Mouse (Mus musculus) neutrophil, adult 5-6 weeks (primary cell): ENCODE results near the gene Ccdc30. TPM values are rescaled to one million over a fixed set of nuclear protein-coding genes. Genes with fewer than 3 reads are reported as not detected.

Experiments
- ATAC-seq: fragments of 151-379, 151-347 bp; 2 replicates; pipeline ENCODE4 v1.8.0; 2017; ENCODE audit warnings: mild to moderate bottlenecking, moderate TSS enrichment; ENCODE audit not compliant: insufficient number of reproducible peaks, poor library complexity, low FRiP score, severe bottlenecking; ENCODE audit errors: extremely low read depth
- total RNA-seq: library from RNA; stranded (forward); fragments of 200-1000 nt; gene quantifications from 2 replicates; pipeline ENCODE4 v1.2.3, GENCODE M21; 2017

Ccdc30 gene
- total RNA-seq, 1 experiment from 2014 or later, result 0.93 TPM

GRCm38 (mm10) chr4:119274627-119275026 is 140.7 kb downstream of the Ccdc30 start:
- no peak for ATAC-seq

Other genes with a start within 250 kb of the Ccdc30 start
- gene Zfp691, start 241.3 kb downstream of the Ccdc30 start, total RNA-seq, result 6.9 and 10.3 TPM in 2 replicates
- 0.12 and 0.49 TPM in 2 replicates for gene Ermap, start 225.5 kb downstream of the Ccdc30 start, total RNA-seq
- gene Svbp, start 220.2 kb downstream of the Ccdc30 start, total RNA-seq, result 50.2 and 63.6 TPM in 2 replicates
- gene Tmem269, start 197.3 kb downstream of the Ccdc30 start, total RNA-seq, result not detected in 2 replicates
- gene AU022252, start 182.8 kb downstream of the Ccdc30 start, total RNA-seq, result 5.9 and 8.1 TPM in 2 replicates
- gene P3h1, start 182.6 kb downstream of the Ccdc30 start, total RNA-seq, result 1.9 and 3.7 TPM in 2 replicates
- not detected in 2 replicates for gene Cldn19, start 160.1 kb downstream of the Ccdc30 start, total RNA-seq
- gene Ybx1, start 120.9 kb downstream of the Ccdc30 start, total RNA-seq, result 380 and 442 TPM in 2 replicates
- gene Ppih, start 95.0 kb downstream of the Ccdc30 start, total RNA-seq, result 23.7 and 27.5 TPM in 2 replicates
- 13.9 and 14.1 TPM in 2 replicates for gene Ppcs, start 6.9 kb upstream of the Ccdc30 start, total RNA-seq
- 0.25 TPM in 1 of 2 replicates, not detected in the other for gene Zmynd12, start 7.3 kb upstream of the Ccdc30 start, total RNA-seq
- gene Rimkla, start 77.1 kb upstream of the Ccdc30 start, total RNA-seq, result 0.12 TPM in 2 replicates
- 37.7 and 49.2 TPM in 2 replicates for gene Foxj3, start 121.5 kb upstream of the Ccdc30 start, total RNA-seq
- gene Frg2f1, start 124.0 kb upstream of the Ccdc30 start, total RNA-seq, result 2.8 and 5.7 TPM in 2 replicates
- gene Guca2a, start 222.2 kb upstream of the Ccdc30 start, total RNA-seq, result not detected in 2 replicates
- gene Guca2b, start 243.4 kb upstream of the Ccdc30 start, total RNA-seq, result not detected in 2 replicates